Mouse (Mus musculus) MEL-GATA-1-ER (cell line): ENCODE results near the gene Gipc1.

Experiments
- DNase-seq: peaks from one replicate; pipeline ENCODE4 v3.0.0-alpha.2; 2012; ENCODE audit warnings: low read depth; ENCODE audit errors: extremely low read depth

Gipc1 gene

DNA sequence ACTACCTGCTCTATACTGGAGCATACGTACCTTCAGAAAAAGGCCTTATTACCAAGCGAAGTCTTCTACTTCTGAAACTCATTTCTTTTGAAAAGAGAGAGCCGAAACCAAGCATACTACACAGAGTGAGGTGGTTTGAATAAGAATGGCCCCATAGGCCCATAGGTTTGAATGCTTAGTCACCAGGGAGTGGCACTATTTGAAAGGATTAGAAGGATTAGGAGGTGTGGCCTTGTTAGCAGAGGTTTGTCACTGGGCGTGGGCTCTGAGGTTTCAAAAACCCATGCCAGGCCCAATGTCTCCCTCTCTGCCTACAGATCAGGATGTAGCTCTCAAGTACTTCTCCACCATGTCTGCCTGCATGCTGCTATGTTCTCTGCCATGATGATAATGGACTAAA is 4.4 kb upstream of the Gipc1 start:
- no peak for DNase-seq

DNA sequence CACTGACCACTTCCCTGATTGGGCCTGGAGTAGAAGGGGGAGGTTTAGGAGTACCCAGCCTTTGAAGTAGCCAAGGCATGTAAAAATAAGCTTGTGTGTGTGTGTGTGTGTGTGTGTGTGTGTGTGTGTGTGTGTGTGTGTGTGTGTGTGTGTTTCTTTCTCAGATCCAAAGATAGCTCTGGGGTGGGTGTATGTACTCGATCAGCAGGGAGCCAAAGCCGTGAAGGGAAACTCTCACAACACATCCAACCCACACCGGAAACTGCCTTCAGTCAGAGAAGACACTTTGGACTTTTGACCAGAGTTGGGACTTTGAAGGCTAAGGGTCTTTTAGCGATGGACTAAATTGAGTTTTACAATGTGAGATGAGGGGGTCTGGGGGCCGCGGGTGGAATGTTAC is 2.8 kb upstream of the Gipc1 start:
- no peak for DNase-seq

DNA sequence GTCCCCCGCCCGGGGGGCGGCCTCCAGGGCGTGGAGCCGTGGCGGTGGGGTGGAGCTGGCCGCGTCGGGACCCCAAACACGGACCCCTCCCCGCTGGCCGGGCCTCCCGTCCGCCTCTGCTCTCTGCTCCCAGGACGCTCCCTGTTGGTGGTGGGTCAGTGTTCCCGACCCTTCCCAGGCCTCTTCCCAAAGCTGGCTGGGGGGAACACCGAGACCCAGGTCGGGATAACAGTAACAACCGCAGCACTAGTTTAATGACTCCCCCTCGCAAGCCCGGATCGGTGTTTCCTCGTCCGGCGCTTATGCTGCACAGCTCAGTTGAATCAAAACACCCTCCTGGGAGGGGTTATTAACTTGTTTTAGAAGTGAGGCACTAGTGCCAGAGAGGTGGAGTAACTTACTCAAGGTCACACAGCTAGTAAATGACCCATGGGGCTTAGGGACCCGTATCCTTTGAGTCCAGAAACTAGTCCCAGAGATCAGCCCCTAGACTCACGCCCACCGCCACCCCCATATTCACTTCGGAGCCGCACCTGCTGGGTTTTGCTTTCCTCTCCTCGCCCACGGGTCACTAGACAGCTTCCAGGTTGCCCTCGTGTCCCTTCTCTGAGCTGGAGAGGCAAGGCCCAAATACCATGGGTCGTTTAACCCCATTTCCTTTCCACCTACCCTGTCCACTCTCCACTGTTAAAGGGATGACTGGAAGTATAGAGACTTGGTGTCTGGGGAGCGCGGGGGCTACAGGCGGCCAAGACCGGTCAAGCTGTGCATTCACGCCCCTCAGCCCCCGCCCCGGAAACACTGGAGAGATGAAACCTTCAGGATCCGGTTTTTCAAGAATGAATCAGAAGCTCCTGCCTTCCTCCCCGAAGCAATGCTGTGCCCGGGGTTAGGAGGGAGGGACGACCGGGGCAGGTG is 526 bp downstream of the Gipc1 start:
- peak; percentile 21 for DNase-seq

DNA sequence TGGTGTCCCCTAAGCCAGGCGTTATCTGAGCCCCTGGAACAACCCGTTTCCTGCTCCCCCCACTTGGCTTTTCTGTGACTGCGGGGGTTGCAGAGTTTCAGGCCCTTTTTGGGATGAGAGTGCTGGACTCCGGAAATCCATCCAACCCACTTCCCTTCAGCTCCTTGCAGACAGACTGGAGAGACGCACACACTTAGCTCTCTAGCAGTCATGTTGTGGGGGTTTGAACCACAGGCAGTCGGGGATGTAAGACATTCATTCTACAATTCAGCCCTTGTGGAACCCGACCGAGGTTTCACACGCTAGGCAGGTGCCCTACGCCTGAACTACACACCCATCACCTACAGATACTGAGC is 1.2 kb downstream of the Gipc1 start:
- no peak for DNase-seq

DNA sequence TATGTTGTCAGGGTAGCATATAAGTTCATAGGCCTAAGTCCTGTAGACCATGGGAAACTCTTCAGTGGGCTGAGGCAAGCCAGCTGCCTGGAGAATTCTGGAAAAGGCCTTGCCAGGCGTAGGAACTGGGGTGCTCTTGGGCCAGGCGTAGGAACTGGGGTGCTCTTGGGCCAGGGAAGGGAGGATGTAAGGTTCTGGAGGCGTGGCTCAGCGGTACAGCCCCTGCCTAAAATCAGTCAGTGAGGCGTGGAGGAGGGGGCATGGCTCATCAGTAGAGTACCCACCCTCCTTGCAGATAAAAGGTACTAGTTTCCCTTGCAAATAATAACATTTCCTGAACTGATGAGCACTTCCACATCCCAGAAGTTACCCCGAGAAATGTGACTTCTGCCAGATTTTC is 2.2 kb downstream of the Gipc1 start:
- no peak for DNase-seq

DNA sequence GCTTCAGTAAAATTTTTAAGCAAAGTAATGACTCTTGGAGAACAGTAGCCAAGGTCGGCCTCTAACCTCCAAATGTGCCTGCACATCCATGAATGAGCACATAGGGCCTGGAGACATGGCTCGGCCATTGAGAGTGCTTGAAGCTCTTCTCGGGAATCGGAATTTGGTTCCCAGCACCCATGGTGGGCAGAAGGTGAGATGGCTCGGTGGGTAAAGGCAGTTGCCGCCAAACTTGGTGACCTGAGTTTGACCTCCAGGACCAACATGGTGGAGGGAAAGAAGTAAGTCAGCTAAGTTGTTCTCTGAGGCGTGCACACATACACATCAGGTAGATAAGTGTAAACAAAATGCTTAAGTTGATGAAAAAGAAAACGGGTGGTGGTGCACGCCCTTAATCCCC is 3.6 kb downstream of the Gipc1 start:
- no peak for DNase-seq

DNA sequence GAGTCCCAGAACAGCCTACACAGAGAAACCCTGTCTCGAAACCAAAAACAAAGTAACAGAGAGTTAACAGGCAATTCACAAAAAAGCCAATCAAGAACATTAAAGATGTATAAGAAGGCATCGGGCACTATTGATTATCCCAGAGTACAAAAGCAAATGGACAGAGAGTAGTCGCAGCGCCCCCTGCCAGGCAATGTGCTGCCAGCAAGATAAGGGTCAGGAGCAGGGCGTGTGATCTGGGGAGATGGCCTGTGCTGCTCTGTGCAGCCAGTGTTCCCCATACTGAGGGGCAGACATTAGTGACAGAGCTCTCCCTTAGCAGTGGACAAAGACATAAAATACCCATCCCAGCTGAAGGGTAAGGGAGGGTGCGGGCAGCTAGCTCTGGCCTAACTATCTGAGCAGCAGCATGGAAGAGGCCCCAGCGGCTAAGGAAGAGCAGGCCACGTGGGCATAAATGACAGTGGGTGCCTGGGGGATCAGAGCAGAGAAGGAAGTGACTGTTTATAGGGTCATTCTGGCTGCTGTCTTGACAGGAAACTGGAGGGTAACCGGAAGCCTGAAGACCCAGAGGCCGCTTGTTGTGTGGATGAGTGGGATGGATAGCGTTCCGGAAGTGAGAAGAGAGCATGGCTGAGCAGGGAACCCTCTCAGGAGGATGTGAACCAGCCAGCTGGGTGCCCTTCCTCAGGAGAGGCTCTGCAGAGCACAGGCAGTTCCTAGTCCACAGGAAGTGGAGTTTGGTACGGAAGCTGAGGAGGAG is 4.2 kb downstream of the Gipc1 start:
- DNase-seq, result no peak

DNA sequence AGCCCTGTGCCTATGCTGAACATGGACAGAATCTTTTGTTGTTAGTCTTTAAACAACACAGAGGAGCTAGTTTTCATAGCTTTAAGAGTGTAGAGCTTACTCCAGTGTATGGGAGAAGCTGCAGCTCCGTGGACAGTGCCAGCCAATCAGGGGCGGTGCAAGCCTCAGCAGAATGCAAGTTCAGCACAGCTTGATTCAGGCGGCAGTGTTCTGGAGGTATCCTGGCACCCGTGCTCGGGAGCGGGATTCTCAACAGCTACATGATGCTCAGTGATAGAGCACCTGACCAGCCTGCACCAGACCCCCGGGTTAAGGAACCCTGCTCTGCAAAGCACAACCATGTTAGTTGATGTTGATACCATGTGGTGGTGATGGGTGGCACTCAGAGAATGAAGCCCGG is 8.1 kb downstream of the Gipc1 start:
- DNase-seq, result no peak

DNA sequence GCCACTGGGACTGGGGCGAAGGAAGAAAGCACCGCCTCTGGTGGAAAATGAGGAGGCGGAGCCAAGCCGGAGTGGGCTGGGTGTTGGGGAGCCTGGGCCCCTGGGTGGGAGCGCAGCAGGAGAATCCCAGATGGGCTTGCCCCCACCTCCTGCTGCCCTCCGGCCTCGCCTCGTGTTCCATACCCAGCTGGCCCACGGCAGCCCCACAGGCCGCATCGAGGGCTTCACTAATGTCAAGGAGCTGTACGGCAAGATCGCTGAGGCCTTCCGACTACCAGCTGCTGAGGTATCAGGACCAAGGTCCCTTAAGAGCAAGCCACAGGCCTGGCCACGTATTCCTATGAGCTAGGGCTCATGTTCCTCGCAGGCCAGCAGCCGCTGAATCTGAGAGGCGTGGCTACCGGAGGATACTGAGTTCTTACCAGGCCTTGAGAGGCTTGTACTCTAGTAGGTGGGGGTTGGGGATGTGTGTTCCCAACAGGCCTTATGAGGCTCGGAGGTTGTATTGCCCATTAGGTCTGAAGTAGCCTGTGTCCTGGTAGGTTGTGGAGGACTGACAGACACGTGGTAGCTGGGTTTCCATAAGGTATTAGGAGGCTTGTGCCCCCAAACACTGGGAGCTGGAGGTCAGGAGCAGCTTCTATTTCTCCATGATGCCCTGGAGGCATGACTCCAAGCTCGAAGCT is 8.7 kb downstream of the Gipc1 start:
- DNase-seq, result no peak

DNA sequence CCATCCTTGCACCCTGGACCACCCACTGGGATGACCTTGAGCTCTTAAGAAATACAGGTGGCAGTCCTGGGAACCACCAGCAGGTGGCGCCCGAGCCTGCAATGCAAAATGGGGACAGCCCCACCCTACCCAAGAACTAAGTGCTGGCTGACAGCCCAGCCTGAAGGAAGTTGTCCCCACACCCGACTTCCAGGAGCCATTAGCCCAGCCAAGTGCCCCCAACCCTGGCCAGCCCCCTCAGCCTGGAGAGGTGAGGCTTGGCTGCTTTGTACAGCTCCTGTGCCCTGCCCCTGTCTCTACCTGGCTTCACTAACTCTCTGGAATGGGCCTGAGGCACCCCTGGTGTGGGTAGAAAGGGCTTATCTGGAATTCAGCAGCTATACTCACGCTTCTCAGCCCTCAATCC is 9.9 kb downstream of the Gipc1 start:
- DNase-seq, result peak; percentile 63

DNA sequence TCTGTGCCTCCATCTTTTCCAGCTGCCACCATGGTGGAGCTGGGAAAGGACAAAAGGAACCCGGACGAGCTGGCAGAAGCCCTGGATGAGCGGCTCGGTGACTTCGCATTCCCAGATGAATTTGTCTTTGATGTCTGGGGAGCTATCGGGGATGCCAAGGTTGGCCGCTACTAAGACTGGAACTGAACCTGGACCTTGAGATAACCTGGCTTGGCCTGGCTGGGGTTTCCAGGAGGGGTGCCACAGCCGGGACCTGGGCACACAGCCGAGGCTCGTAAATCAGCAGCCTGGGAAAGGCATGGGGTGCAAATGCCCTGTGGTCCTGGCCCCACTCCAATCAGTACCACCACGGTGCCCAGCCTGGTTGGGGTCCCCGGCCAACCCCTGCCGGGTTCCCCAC is 11.6 kb downstream of the Gipc1 start:
- no peak for DNase-seq

DNA sequence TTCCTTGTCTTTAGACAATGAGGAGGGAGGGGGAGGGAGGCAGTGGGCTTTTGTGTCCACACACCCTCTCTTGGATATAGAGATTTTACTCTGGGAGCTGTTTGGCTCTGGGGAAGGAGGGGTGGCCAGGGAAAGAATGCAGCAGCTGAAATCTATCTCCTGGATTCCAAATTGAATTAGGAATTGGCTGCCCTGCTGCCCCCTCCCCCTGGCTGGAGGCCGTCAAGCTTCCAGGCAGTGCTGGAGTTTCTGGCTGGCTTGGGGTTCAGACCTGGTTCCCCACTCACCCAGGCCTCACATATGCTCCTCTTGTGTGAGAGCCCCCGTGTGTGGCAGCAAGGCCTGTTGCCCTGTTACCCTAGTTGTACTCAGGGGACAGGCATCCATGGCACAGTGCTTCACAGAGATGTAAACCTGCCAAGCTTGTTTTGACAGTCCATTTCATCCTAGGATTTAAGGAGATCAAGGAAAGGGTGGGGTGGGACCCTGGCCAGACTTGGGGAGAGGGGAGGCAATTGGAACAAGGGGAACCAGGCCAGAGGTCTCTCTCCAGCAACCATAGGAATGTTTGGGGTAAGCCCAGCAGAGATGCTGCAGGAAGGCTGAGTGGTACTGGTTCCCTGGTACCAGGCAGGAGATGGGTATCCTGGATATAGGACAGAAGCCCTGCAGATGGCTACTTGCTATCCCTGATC is 12.6 kb downstream of the Gipc1 start:
- no peak for DNase-seq

DNA sequence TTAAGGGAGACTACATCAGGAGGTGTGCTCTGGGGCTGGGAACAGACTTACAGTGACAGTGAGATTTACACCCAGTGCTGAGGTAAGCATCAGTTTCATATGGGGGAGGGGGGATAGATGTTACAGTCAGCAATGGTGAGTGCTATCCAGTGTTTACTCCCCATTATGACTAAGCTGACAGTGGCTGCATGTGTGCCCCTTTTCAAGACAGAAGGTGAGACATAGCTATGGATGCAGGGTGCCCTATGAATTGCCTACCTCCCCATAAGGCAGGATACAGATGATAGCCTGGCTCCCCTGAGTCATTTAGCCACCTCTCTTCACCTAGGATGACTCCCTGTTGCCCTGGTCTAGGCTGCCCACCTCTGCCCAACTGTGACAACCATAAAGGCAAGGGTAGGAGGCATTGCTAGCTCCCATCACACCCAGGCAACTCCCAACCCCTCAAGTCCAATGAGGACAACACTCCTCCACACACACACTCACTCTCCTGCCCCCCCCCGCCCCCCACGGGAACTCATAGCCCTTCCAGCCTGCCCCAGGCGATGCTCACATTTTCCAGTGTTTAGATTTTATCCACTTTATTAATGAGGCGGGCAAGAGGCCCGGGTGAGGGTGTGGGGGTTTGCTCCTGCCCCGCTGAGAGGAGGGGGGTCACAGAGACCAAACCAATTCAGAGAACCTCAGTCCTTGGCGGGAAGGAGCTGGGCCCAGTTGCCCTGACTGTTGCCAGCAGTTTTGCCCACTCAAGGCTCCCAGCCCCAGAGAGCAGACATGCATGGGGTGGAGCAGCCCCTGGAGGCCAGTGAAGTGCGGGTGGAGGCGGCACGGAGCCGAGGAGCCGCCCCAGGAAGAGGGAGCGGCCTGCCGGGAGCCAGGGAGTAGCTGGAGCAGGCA is 13.7 kb downstream of the Gipc1 start, which contains the start of gene Ptger1:
Ptger1 (plus strand) TSS at position 710 of the 897 bp plus-strand sequence.
- DNase-seq, result no peak

DNA sequence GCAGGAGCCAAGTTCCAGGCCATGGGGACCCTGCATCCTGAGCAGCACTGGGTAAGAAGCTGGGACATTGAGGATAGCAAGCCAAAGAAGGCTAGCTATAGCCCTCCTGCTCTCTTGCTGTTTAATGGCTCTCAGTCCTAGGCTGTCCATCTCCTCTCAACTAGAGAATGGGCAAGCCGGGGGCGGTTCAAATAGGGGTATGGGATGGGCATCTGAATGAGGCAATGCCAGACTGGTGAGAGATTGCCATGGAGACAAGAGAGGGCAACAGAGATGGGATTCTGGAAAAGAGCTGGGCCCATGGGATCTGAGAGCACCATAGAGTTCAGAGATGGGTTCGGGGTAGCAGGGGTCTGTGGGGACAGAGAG is 14.4 kb downstream of the Gipc1 start:
- no peak for DNase-seq

DNA sequence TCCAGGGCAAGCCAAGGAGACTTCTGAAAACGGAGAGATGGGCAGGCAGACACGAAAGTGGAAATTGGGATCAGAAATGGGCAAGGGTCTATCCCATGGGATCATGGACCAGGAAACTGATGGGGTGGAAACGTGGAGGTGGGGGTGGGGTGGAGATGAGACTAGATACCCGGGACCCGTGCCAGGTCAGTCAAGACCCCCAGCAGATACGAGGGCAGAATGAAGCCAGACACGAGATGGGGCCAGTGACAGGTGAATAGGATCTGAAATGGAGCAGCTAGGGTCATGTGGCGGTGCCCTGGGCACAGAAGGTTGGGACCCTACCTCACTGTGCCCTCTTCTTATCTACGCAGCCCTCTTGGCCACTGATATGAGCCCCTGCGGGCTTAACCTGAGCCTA is 15.0 kb downstream of the Gipc1 start:
- DNase-seq, result no peak

DNA sequence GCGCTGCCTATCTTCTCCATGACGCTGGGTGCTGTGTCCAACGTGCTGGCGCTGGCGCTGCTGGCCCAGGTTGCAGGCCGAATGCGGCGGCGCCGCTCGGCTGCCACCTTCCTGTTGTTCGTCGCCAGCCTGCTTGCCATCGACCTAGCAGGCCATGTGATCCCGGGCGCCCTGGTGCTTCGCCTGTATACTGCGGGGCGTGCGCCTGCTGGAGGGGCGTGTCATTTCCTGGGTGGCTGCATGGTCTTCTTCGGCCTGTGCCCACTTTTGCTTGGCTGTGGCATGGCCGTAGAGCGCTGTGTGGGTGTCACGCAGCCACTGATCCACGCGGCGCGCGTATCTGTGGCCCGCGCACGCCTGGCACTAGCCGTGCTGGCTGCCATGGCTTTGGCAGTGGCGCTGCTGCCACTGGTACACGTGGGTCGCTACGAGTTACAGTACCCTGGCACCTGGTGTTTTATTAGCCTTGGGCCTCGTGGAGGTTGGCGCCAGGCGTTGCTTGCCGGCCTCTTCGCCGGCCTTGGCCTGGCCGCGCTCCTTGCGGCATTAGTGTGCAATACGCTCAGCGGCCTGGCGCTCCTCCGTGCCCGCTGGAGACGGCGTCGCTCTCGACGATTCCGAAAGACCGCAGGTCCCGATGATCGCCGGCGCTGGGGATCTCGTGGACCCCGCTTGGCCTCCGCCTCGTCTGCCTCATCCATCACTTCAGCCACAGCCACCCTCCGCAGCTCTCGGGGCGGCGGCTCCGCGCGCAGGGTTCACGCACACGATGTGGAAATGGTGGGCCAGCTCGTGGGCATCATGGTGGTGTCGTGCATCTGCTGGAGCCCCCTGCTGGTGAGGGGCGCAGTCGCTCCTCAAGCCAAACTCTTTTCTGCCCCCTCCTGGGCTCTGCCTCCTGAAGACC is 15.8 kb downstream of the Gipc1 start:
- no peak for DNase-seq

DNA sequence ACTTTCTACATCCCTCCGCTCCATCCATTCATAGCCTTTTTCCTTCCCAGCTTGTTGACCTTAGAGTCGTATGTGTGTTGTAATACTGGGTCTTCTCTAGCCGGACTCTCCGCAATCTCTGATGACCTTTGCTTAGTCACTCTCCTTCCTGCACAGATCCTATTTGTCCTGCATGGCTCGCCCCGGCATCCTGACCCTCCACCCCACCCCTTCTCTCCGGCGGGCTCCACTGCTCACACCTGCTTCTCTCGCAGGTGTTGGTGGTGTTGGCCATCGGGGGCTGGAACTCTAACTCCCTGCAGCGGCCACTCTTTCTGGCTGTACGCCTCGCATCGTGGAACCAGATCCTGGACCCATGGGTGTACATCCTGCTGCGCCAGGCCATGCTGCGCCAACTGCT is 16.5 kb downstream of the Gipc1 start:
- DNase-seq, result no peak

DNA sequence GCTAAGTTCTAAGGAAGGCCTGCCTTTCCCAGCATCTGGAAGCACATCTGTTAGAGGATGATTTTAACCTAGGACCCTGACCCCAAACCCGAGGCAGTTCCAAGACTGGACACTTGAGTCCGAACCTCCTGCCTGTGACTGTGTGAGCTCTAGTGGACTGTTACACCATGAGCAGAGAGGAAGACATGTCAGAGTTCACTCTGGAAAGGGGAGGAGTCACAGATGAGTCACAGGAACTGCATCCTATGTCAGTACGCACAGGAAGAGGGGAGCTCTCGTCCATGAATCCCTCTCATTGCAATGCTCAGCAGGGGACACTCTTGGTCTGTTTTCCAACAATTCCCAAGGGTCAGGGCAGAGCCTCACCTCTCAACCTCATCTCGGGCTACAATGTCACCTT is 20.5 kb downstream of the Gipc1 start:
- no peak for DNase-seq

DNA sequence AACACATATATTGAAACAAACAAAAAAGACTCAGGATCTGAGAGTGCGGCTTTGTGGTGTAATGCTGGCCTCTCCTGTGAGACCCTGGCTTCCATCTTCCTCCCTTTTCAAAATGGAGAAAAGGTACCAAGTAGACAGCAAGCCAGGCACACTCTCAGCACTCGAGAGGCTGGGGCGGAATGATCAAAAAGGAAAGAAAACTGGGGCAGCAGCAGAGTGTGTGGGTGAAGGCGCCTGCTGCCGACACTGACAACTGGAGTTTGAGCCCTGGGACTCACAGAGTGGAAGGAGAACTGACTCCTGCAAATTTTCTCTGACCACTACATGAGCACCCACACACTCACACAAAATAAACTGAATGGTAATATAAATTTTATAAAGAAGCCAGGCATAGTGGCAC is 22.0 kb downstream of the Gipc1 start:
- DNase-seq, result no peak

DNA sequence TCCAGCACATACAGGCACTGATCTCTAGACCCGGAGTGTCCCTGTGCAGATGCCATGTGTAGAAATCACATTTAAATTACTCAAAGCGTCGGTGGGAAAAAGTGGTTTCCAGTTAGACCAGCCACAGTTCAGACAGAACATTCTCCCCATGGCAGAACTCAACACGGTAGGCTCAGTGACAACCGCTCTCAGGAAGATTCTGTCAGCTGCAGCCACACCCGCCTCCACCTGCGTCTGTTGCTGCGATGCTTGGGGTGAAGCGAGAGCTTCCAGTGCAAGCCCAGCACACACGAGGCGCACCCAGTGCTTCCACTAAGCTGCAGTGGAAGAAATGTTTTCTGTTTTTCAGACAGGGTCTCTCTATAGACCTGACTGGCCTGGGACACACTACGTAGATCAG is 27.4 kb downstream of the Gipc1 start:
- no peak for DNase-seq
